Mouse (Mus musculus): ENCODE measurements around the gene Ppox. TPM values are rescaled to one million over a fixed set of nuclear protein-coding genes. Genes with fewer than 3 reads are reported as not detected.

Ppox gene
- polyA plus RNA-seq, 1 experiment from 2014 or later, result 54.5 TPM

DNA sequence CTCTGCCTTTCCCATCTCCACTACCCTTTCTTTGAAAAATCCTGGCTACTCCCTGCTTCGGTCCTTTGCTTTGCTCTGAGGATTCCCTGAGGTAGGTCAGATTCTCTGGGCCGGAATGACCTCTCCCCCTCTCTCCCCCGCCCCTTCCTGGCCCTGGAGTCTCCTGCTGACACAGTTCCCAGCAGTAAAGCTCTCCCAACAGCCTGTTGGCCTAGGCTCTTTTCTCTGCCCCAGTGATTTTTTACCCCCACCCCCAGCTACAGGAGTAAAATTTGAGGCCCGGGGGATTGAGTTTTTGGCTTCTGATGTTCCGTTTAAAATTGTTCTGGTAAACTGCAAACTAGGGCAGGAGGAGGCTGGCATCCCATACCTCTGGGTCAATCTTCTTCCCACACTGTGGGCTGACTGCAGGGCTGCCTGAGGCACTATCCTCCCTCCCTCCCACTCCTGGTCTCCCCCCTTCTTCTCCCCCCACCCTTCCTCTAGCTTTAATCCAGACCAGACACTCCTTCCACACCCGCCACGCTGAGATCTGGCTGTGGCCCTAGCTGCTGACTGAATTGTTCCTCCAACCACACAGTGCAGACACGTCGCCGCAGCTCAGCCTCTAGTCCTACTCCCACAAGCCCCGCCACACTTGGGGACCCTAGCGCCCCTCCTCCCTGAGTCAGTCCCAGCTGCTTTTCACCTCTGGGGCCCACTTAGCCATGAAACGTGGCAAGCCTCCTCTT is 29.2 kb downstream of the Ppox start:
- peak; percentile 60 for ATAC-seq (ENCODE audit: insufficient read depth, low FRiP score)
- peak overlapping the region; percentile 56 for H3K4me2 ChIP-seq (ENCODE audit: low read depth, low read length)
- WGBS, result 10% methylated on average over 13 of the region's 13 CpGs
- H3K9me3 ChIP-seq (replicated peaks; ENCODE audit: control insufficient read depth, low read length), result 0 out of 2 replicates have a peak, but pooled peaks cover 2% of the 10 kb centered on the region
- H3K27me3 ChIP-seq (ENCODE audit: control insufficient read depth, insufficient read depth, low read length), result no peaks in the 10 kb centered on the region
- peaks cover 36% of the 10 kb centered on the region for H3K4me1 ChIP-seq (ENCODE audit: control insufficient read depth, insufficient read depth, low read length)
- peak overlapping the region; percentile 48 for H3K4me3 ChIP-seq (replicated peaks; ENCODE audit: low read length)
- peak overlapping the region; percentile 92 for H3K27ac ChIP-seq (ENCODE audit: low read length)
- H3K9ac ChIP-seq (ENCODE audit: low read length), result peak overlapping the region; percentile 66
- 0 out of 2 replicates have a peak, but pooled peaks cover 2% of the 10 kb centered on the region for H3K36me3 ChIP-seq (ENCODE audit: control insufficient read depth, insufficient read depth, low read length)

GRCm38 (mm10) chr1:171250680-171251593 is 30.0 kb downstream of the Ppox start, which contains the start of gene Ndufs2:
TSS of gene Ndufs2 (minus strand) at chr1:171251388.
- peak within 1 kb of the TSS; percentile 56 for H3K4me2 ChIP-seq (ENCODE audit: low read depth, low read length)
- peak within 1 kb of the TSS; percentile 92 for H3K27ac ChIP-seq (ENCODE audit: low read length)
- ATAC-seq (ENCODE audit: insufficient read depth, low FRiP score), result no peak
- 0 out of 2 replicates have a peak, but pooled peaks cover 2% of the 10 kb centered on the region for H3K9me3 ChIP-seq (replicated peaks; ENCODE audit: control insufficient read depth, low read length)
- peak within 1 kb of the TSS; percentile 48 for H3K4me3 ChIP-seq (replicated peaks; ENCODE audit: low read length)
- H3K4me1 ChIP-seq (ENCODE audit: control insufficient read depth, insufficient read depth, low read length), result peaks cover 41% of the 10 kb centered on the region
- peak within 1 kb of the TSS; percentile 66 for H3K9ac ChIP-seq (ENCODE audit: low read length)
- 0 out of 2 replicates have a peak, but pooled peaks cover 2% of the 10 kb centered on the region for H3K36me3 ChIP-seq (ENCODE audit: control insufficient read depth, insufficient read depth, low read length)
- WGBS, result 25% methylated on average over 26 of the region's 26 CpGs
- no peaks in the 10 kb centered on the region for H3K27me3 ChIP-seq (ENCODE audit: control insufficient read depth, insufficient read depth, low read length)

GRCm38 (mm10) chr1:171249913-171250600 is 30.9 kb downstream of the Ppox start, which contains the start of gene Adamts4:
TSS of gene Adamts4 (plus strand) at chr1:171250421.
- H3K9ac ChIP-seq (ENCODE audit: low read length), result peak within 1 kb of the TSS; percentile 66
- 21% methylated on average over 5 of the region's 5 CpGs for WGBS
- H3K36me3 ChIP-seq (ENCODE audit: control insufficient read depth, insufficient read depth, low read length), result 0 out of 2 replicates have a peak, but pooled peaks cover 2% of the 10 kb centered on the region
- peak within 1 kb of the TSS; percentile 48 for H3K4me3 ChIP-seq (replicated peaks; ENCODE audit: low read length)
- peaks cover 46% of the 10 kb centered on the region for H3K4me1 ChIP-seq (ENCODE audit: control insufficient read depth, insufficient read depth, low read length)
- H3K27ac ChIP-seq (ENCODE audit: low read length), result peak within 1 kb of the TSS; percentile 92
- H3K4me2 ChIP-seq (ENCODE audit: low read depth, low read length), result peak within 1 kb of the TSS; percentile 56
- ATAC-seq (ENCODE audit: insufficient read depth, low FRiP score), result no peak
- no peaks in the 10 kb centered on the region for H3K27me3 ChIP-seq (ENCODE audit: control insufficient read depth, insufficient read depth, low read length)
- H3K9me3 ChIP-seq (replicated peaks; ENCODE audit: control insufficient read depth, low read length), result 0 out of 2 replicates have a peak, but pooled peaks cover 2% of the 10 kb centered on the region

GRCm38 (mm10) chr1:171248386-171249226 is 32.4 kb downstream of the Ppox start:
- Histone ChIP-seq H3K36me3 (ENCODE audit: control insufficient read depth, insufficient read depth, low read length) (0 out of 2 replicates have a peak, but pooled peaks cover 9% of the 10 kb centered on the region), H3K4me3 (replicated peaks; ENCODE audit: low read length) (no peak overlapping the region), H3K9ac (ENCODE audit: low read length) (no peak overlapping the region), H3K9me3 (replicated peaks; ENCODE audit: control insufficient read depth, low read length) (no peaks in the 10 kb centered on the region), H3K4me1 (ENCODE audit: control insufficient read depth, insufficient read depth, low read length) (peaks cover 46% of the 10 kb centered on the region), H3K27ac (ENCODE audit: low read length) (peak overlapping the region; percentile 97), H3K27me3 (ENCODE audit: control insufficient read depth, insufficient read depth, low read length) (no peaks in the 10 kb centered on the region), H3K4me2 (ENCODE audit: low read depth, low read length) (0 out of 2 replicates have a peak overlapping the region, but pooled peaks have one; percentile 59)
- 54% methylated on average over 3 of the region's 3 CpGs for WGBS
- ATAC-seq (ENCODE audit: insufficient read depth, low FRiP score), result no peak

DNA sequence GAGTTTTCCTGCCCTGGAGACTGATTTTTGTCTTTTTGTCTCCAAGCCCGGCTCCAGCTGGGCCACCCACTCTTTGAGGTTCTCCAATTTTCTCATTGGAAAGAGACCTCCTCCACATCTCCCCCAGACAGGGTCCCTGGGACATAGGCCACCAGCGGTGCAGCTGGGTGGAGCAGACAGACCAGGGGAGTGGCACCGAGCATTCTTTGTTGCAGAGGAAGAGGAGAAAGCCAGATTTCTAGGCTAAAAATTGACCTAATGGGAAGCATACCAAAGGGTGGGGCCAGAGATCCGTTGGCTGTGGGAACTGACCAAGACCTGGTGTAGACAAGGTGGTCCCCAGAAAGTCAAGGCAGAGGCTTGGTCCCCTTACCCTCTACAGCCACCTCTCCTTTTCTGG is 33.1 kb downstream of the Ppox start:
- Histone ChIP-seq H3K27ac (ENCODE audit: low read length) (peak overlapping the region; percentile 97), H3K9ac (ENCODE audit: low read length) (peak overlapping the region; percentile 70), H3K36me3 (ENCODE audit: control insufficient read depth, insufficient read depth, low read length) (0 out of 2 replicates have a peak, but pooled peaks cover 12% of the 10 kb centered on the region), H3K27me3 (ENCODE audit: control insufficient read depth, insufficient read depth, low read length) (no peaks in the 10 kb centered on the region), H3K9me3 (replicated peaks; ENCODE audit: control insufficient read depth, low read length) (no peaks in the 10 kb centered on the region), H3K4me2 (ENCODE audit: low read depth, low read length) (peak overlapping the region; percentile 59), H3K4me3 (replicated peaks; ENCODE audit: low read length) (peak overlapping the region; percentile 50), H3K4me1 (ENCODE audit: control insufficient read depth, insufficient read depth, low read length) (peaks cover 44% of the 10 kb centered on the region)
- 14% methylated on average over 4 of the region's 4 CpGs for WGBS
- no peak for ATAC-seq (ENCODE audit: insufficient read depth, low FRiP score)

GRCm38 (mm10) chr1:171247453-171247841 is 33.5 kb downstream of the Ppox start:
- Histone ChIP-seq H3K9me3 (replicated peaks; ENCODE audit: control insufficient read depth, low read length) (no peaks in the 10 kb centered on the region), H3K9ac (ENCODE audit: low read length) (peak overlapping the region; percentile 70), H3K4me3 (replicated peaks; ENCODE audit: low read length) (peak overlapping the region; percentile 50), H3K4me1 (ENCODE audit: control insufficient read depth, insufficient read depth, low read length) (peaks cover 39% of the 10 kb centered on the region), H3K36me3 (ENCODE audit: control insufficient read depth, insufficient read depth, low read length) (0 out of 2 replicates have a peak, but pooled peaks cover 10% of the 10 kb centered on the region), H3K27me3 (ENCODE audit: control insufficient read depth, insufficient read depth, low read length) (no peaks in the 10 kb centered on the region), H3K4me2 (ENCODE audit: low read depth, low read length) (peak overlapping the region; percentile 59), H3K27ac (ENCODE audit: low read length) (peak overlapping the region; percentile 97)
- WGBS, result 8% methylated on average over 13 of the region's 13 CpGs
- 0 out of 2 replicates have a peak, but pooled peaks have one; percentile 0 for ATAC-seq (ENCODE audit: insufficient read depth, low FRiP score)

DNA sequence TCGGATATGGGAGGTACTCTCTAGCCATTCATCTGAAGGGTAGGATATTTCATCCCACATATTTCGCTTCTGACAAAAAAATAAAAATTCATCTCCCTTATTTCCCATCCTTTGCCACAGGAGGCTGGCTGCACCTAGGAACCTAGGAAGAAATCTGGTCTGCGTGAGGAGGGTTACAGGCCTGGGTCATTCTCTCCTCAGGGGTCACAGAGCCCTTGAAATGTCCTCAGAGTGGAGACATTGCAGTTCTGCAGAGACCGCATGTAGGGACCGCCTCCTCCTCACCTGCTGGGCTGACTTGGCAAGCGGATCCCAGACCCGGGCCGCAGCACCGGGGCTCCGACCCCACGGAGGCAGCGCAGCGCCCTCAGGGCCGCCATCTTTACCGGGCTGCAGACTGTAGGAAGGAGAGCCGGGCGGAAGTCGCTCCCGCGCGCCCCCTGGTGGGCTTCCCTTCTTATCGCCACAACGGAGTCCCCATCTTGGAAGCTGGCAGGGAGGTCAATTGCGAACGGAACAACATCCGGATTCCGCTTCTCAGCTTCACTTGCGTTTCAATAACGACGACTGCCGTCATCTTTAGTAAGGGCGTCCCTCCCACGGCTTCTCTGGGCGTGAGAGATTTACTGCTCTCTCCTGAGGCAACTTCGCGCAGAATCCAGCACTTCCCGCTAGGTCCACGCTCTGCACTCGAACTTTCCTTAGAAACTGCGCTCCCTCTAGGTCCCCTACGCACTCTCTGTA is 34.1 kb downstream of the Ppox start:
- H3K27me3 ChIP-seq (ENCODE audit: control insufficient read depth, insufficient read depth, low read length), result no peaks in the 10 kb centered on the region
- H3K9ac ChIP-seq (ENCODE audit: low read length), result peak overlapping the region; percentile 97
- H3K4me3 ChIP-seq (replicated peaks; ENCODE audit: low read length), result peak overlapping the region; percentile 83
- peak overlapping the region; percentile 75 for H3K4me2 ChIP-seq (ENCODE audit: low read depth, low read length)
- H3K4me1 ChIP-seq (ENCODE audit: control insufficient read depth, insufficient read depth, low read length), result peaks cover 33% of the 10 kb centered on the region
- 0 out of 2 replicates have a peak, but pooled peaks cover 10% of the 10 kb centered on the region for H3K36me3 ChIP-seq (ENCODE audit: control insufficient read depth, insufficient read depth, low read length)
- WGBS, result under 1% methylated on average over 41 of the region's 41 CpGs
- H3K9me3 ChIP-seq (replicated peaks; ENCODE audit: control insufficient read depth, low read length), result no peaks in the 10 kb centered on the region
- H3K27ac ChIP-seq (ENCODE audit: low read length), result peak overlapping the region; percentile 97
- ATAC-seq (ENCODE audit: insufficient read depth, low FRiP score), result peak; percentile 91
